Mouse (Mus musculus): Measurements from ENCODE around the gene Atp1a2. TPM values are rescaled to one million over a fixed set of nuclear protein-coding genes. Genes with fewer than 3 reads are reported as not detected.

Atp1a2 gene
- polyA plus RNA-seq, 1 experiment from 2014 or later = 15.3 TPM

DNA sequence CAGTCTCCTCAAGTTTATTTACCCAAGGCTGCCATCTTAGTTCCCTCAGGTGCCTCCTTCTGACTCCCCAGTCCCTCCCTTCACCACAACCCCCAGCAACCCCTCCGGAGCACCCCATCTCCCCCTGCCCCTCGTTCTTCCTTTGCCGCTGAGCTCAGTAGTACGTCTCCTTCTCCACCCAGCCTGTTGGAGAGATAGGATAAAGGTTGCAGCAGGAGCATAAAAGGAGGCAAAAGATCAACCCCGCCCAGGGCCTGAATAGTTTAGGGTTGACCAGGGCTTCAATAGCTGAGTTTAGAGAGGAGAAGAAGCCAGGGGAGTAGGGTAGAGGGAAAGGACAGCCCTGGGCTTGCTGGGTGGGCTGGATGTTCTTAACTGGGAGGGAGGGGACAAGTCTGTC, 23.3 kb downstream of the Atp1a2 start:
- Histone ChIP-seq H3K4me2 (replicated peaks; ENCODE audit: low read depth, low read length) (no peak overlapping the region), H3K27ac (ENCODE audit: low read length) (no peak overlapping the region), H3K9ac (replicated peaks; ENCODE audit: low read depth) (no peak overlapping the region), H3K4me3 (ENCODE audit: low read depth, low read length) (no peak overlapping the region), H3K27me3 (replicated peaks; ENCODE audit: insufficient read depth, low read length) (no peaks in the 10 kb centered on the region), H3K9me3 (ENCODE audit: low read length) (no peaks in the 10 kb centered on the region), H3K4me1 (ENCODE audit: insufficient read depth, low read depth, low read length) (no peaks in the 10 kb centered on the region), H3K36me3 (ENCODE audit: insufficient read depth, low read length) (no peaks in the 10 kb centered on the region)
- no peak for TF ChIP-seq EP300 (IDR thresholded peaks at IDR 0.05)
- no peak for TF ChIP-seq CTCF (IDR thresholded peaks at IDR 0.05)
- no peak for DNase-seq (ENCODE audit: low spot score)
- WGBS = 81% methylated on average over 5 of the region's 5 CpGs
- no peak for ATAC-seq

DNA sequence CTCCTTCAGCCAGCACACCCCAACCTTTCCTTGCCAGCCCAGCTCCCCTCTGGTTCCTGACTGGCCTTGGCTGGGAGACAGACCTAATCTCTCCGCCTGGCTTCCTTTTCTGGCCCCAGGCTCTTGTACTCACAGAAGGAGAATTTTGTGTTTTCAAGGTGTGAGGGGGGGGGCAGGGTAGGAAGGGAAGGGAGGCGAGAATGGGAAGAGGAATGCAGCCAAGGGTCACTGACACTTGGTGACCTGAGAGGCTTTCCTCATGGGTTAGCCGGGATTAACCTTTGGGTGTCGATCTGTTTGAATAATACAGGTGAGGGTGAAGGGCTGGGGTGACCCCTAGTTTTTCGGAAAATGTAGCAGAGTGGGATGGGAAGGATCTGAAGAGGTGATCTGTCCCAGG, 23.7 kb downstream of the Atp1a2 start:
- no peak for ATAC-seq
- H3K9ac ChIP-seq (replicated peaks; ENCODE audit: low read depth) = no peak overlapping the region

DNA sequence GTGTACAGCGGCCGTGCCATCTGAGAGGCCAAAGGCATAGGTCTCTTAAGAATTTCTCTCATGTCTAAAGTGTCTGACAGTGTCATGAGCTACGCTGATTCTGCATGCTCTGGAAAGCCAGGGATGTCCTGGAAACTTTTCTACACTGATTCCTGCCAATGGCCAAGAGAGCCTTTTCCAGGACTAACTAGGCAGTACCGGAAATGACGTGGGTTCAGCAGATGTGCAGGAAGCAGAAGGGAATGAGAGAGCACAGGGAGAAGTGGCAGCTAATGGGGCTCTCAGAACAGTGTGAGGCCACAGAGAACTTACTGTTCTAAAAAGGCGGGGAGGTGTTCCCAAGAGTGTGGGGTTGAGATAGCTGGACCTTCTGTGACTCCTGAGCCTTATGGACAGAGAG, 24.5 kb downstream of the Atp1a2 start:
- TF ChIP-seq EP300 (IDR thresholded peaks at IDR 0.05) (no peak), CTCF (IDR thresholded peaks at IDR 0.05) (no peak)
- Histone ChIP-seq H3K27me3 (replicated peaks; ENCODE audit: insufficient read depth, low read length) (no peaks in the 10 kb centered on the region), H3K27ac (ENCODE audit: low read length) (no peak overlapping the region), H3K4me3 (ENCODE audit: low read depth, low read length) (no peak overlapping the region), H3K9me3 (ENCODE audit: low read length) (no peaks in the 10 kb centered on the region), H3K4me2 (replicated peaks; ENCODE audit: low read depth, low read length) (no peak overlapping the region), H3K4me1 (ENCODE audit: insufficient read depth, low read depth, low read length) (no peaks in the 10 kb centered on the region), H3K36me3 (ENCODE audit: insufficient read depth, low read length) (no peaks in the 10 kb centered on the region), H3K9ac (replicated peaks; ENCODE audit: low read depth) (no peak overlapping the region)
- ATAC-seq (no peak), DNase-seq (ENCODE audit: low spot score) (peak; percentile 12)
- WGBS = 85% methylated on average over 6 of the region's 6 CpGs

More for the DNA sequence above, 23.7 kb downstream of the Atp1a2 start:
- Histone ChIP-seq H3K4me1 (ENCODE audit: insufficient read depth, low read depth, low read length) (no peaks in the 10 kb centered on the region), H3K4me3 (ENCODE audit: low read depth, low read length) (no peak overlapping the region), H3K27me3 (replicated peaks; ENCODE audit: insufficient read depth, low read length) (no peaks in the 10 kb centered on the region), H3K36me3 (ENCODE audit: insufficient read depth, low read length) (no peaks in the 10 kb centered on the region), H3K4me2 (replicated peaks; ENCODE audit: low read depth, low read length) (no peak overlapping the region), H3K27ac (ENCODE audit: low read length) (no peak overlapping the region), H3K9me3 (ENCODE audit: low read length) (no peaks in the 10 kb centered on the region)
- DNase-seq (ENCODE audit: low spot score) = no peak
- 39% methylated on average over 5 of the region's 5 CpGs for WGBS
- TF ChIP-seq CTCF (IDR thresholded peaks at IDR 0.05) (no peak), EP300 (IDR thresholded peaks at IDR 0.05) (no peak)

DNA sequence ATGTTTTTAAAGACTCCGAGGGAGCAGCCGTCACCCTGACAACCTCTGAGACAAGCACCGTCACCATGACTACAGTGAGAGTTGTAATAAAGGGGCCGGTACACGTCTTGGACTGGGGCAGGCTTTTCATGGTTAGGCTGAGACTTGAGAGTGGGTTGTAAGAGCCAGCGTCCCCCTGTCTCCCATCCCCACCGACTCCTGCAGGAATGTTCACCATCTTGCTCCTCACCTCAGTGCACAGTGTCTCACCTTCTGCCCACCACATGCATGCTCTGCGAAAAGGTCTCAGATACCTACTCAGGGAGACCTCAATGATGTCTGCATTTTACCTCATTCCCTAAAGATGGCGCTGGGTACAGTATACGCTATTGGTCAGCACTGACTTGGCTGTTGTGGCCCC, 26.1 kb downstream of the Atp1a2 start:
- Histone ChIP-seq H3K9me3 (ENCODE audit: low read length) (no peaks in the 10 kb centered on the region), H3K27ac (ENCODE audit: low read length) (no peak overlapping the region), H3K4me1 (ENCODE audit: insufficient read depth, low read depth, low read length) (no peaks in the 10 kb centered on the region), H3K36me3 (ENCODE audit: insufficient read depth, low read length) (no peaks in the 10 kb centered on the region), H3K4me2 (replicated peaks; ENCODE audit: low read depth, low read length) (no peak overlapping the region), H3K9ac (replicated peaks; ENCODE audit: low read depth) (no peak overlapping the region), H3K27me3 (replicated peaks; ENCODE audit: insufficient read depth, low read length) (no peaks in the 10 kb centered on the region), H3K4me3 (ENCODE audit: low read depth, low read length) (no peak overlapping the region)
- no peak for ATAC-seq
- WGBS = 53% methylated on average over 10 of the region's 10 CpGs
- DNase-seq (ENCODE audit: low spot score) = no peak
- TF ChIP-seq CTCF (IDR thresholded peaks at IDR 0.05) (no peak), EP300 (IDR thresholded peaks at IDR 0.05) (no peak)

DNA sequence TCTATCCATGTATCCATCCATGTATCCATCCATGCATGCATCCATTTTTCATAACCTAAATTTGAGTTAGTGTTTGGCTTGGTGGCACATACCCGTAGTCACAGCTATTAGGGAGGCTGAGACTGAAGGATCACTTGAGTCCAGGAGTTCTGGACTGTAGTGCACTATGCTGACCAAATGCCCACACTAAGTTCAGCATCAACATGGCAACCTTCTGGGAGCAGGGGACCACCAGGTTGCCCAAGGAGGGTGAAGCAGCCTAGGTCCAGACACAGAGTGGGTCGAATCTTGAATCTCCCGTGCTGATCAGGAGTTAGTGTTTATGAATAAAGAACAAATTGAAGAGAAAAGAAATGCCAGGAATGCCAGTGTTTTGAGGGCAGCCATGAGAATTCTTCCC, 26.7 kb downstream of the Atp1a2 start:
- Histone ChIP-seq H3K27me3 (replicated peaks; ENCODE audit: insufficient read depth, low read length) (no peaks in the 10 kb centered on the region), H3K9me3 (ENCODE audit: low read length) (no peaks in the 10 kb centered on the region), H3K4me3 (ENCODE audit: low read depth, low read length) (no peak overlapping the region), H3K9ac (replicated peaks; ENCODE audit: low read depth) (no peak overlapping the region), H3K27ac (ENCODE audit: low read length) (no peak overlapping the region), H3K36me3 (ENCODE audit: insufficient read depth, low read length) (no peaks in the 10 kb centered on the region), H3K4me2 (replicated peaks; ENCODE audit: low read depth, low read length) (no peak overlapping the region), H3K4me1 (ENCODE audit: insufficient read depth, low read depth, low read length) (no peaks in the 10 kb centered on the region)
- no peak for ATAC-seq
- no peak for DNase-seq (ENCODE audit: low spot score)
- TF ChIP-seq EP300 (IDR thresholded peaks at IDR 0.05) (no peak), CTCF (IDR thresholded peaks at IDR 0.05) (no peak)
- 78% methylated on average over 3 of the region's 3 CpGs for WGBS

DNA sequence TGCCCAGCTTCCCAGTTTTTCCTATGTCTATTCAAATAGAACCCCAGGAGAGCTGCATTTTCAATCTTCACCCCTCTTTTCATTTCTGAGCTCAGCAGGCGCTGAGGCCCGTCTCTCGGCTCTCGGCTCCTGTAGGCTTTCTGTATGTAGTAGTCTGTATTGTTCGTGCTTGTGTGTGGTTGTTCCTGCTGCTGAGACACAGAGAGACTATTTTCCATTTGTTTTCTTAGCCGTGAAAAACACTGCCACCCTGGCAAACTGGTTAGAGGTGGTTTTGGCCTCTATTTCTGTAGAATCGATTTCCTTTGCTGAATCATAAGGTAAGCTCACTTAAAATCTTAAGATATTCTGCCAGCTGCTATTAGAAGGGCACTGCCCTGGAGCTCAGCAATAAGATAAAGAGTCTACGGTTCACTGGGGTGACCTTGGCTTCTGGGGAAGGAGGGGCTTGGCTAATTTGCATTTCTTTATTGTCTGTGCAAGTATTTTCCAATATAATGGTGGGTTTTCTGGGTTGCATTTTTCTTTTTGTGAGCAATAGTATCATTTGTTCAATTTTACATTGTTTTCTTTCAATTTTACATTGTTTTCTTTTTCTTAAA, 36.3 kb downstream of the Atp1a2 start, which contains the start of gene Igsf8:
Igsf8 (plus strand) TSS at position 165 of the 602 bp plus-strand sequence.
- no peak for TF ChIP-seq EP300 (IDR thresholded peaks at IDR 0.05)
- H3K36me3 ChIP-seq (ENCODE audit: insufficient read depth, low read length) = no peaks in the 10 kb centered on the region
- H3K9ac ChIP-seq (replicated peaks; ENCODE audit: low read depth) = no peak within 1 kb of the TSS
- H3K9me3 ChIP-seq (ENCODE audit: low read length) = no peaks in the 10 kb centered on the region
- 71% methylated on average over 8 of the region's 8 CpGs for WGBS
- no peak within 1 kb of the TSS for H3K4me2 ChIP-seq (replicated peaks; ENCODE audit: low read depth, low read length)
- ATAC-seq (no peak), DNase-seq (ENCODE audit: low spot score) (no peak)
- no peak within 1 kb of the TSS for H3K27ac ChIP-seq (ENCODE audit: low read length)
- H3K4me3 ChIP-seq (ENCODE audit: low read depth, low read length) = no peak within 1 kb of the TSS
- no peaks in the 10 kb centered on the region for H3K4me1 ChIP-seq (ENCODE audit: insufficient read depth, low read depth, low read length)
- H3K27me3 ChIP-seq (replicated peaks; ENCODE audit: insufficient read depth, low read length) = no peaks in the 10 kb centered on the region

DNA sequence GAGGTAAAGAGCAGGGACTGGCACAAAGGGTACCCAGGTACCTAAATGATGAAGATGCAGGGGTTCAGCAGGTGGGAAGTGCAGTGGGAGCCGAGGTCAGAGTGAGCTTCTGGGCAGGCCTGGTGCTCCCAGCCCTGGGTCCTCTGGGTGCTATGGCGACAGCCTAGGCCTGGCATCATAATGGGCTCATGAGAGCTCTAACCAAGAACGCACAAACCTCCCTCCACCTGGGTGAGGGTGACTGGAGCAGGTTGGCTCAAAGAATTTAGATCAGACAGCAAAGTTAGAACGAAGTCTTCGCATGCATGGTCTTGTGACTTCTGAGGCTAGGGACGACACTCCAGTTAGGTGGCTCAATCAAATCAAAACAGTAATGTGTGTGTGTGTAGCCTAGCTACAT, 39.5 kb downstream of the Atp1a2 start, which contains the start of gene Atp1a4:
Atp1a4 (minus strand) TSS at position 101 of the 400 bp plus-strand sequence.
- Histone ChIP-seq H3K36me3 (ENCODE audit: insufficient read depth, low read length) (no peaks in the 10 kb centered on the region), H3K9ac (replicated peaks; ENCODE audit: low read depth) (no peak within 1 kb of the TSS), H3K4me1 (ENCODE audit: insufficient read depth, low read depth, low read length) (no peaks in the 10 kb centered on the region), H3K27me3 (replicated peaks; ENCODE audit: insufficient read depth, low read length) (no peaks in the 10 kb centered on the region), H3K4me3 (ENCODE audit: low read depth, low read length) (no peak within 1 kb of the TSS), H3K27ac (ENCODE audit: low read length) (no peak within 1 kb of the TSS), H3K4me2 (replicated peaks; ENCODE audit: low read depth, low read length) (no peak within 1 kb of the TSS), H3K9me3 (ENCODE audit: low read length) (no peaks in the 10 kb centered on the region)
- ATAC-seq = no peak
- WGBS = 79% methylated on average over 6 of the region's 6 CpGs
- TF ChIP-seq CTCF (IDR thresholded peaks at IDR 0.05) = no peak
- no peak for TF ChIP-seq EP300 (IDR thresholded peaks at IDR 0.05)
- no peak for DNase-seq (ENCODE audit: low spot score)
